21 mouse cellular contexts compared by ENCODE assay signal in the genomic region with DNA sequence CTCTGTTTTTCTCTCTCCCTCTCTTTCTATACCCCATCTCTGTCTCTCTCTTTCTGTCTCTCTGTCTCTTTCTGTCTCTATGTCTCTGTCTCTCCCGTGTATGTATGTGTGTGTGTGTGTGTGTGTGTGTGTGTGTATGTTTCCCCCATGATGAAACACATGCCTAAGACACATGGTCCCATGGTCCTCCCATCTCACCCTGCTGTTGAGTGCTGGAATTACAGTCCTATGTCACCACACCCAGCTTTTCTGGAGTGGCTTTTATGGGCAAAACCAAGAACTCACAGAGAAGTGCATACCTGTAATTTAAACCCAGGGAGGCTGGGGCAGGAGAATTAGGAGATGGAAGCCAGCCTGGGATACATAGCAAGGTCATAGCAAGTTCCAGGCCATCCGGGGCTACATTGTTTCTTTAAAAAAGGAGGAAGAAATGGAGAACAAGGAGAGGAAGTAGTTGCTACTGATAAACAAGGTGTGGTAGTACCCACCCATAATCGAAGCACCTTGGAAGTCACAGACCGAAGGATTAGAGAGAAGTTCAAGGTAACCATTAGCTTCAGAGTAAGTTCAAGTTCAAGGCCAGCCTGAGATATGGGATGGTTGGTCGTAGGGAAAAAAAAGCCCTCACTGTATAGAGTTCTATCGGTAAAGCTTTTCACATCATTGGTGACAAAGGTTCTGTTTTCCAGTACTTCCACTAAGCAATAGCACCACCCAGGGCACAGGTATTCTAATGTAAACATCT. TPM values are rescaled to one million over a fixed set of nuclear protein-coding genes. Genes with fewer than 3 reads are reported as not detected.
DNase-seq lines count a peak whose midpoint lies in the region; ATAC-seq lines count a peak whose summit lies in the region.
"Had no signal": no experiment of that assay in that cellular context is flagged by ENCODE, and none has a peak within 500 bp of the region (broad histone marks: within the 10 kb centered on the region; RNA-seq: fewer than 3 reads in every experiment).

No protein-coding gene starts in this region.

- H3K27me3 ChIP-seq in embryonic facial prominence, embryonic 13.5 days, result no peaks in the 10 kb centered on the region
- H3K27me3 ChIP-seq in embryonic facial prominence, embryonic 10.5 days (replicated peaks; ENCODE audit: low read depth, poor library complexity, severe bottlenecking), result no peaks in the 10 kb centered on the region
- H3K27me3 ChIP-seq in midbrain, embryonic 11.5 days (ENCODE audit: control insufficient read depth, insufficient read depth, low read length), result no peaks in the 10 kb centered on the region
- H3K27me3 ChIP-seq in midbrain, embryonic 15.5 days (replicated peaks), result no peaks in the 10 kb centered on the region
- no peaks in the 10 kb centered on the region for H3K27me3 ChIP-seq in forebrain, embryonic 14.5 days (replicated peaks; ENCODE audit: control insufficient read depth, insufficient read depth, low read length)
- H3K27me3 ChIP-seq: heart, embryonic 13.5 days; lung, embryonic 15.5 days; neural tube, embryonic 13.5 days had no signal

- DNase-seq in embryonic facial prominence, embryonic 10.5 days (ENCODE audit: low spot score), result no peak
- peak; percentile 75 for DNase-seq in midbrain, embryonic 11.5 days (ENCODE audit: low spot score, missing footprints)
- DNase-seq in left cerebral cortex, adult 8-10 months (ENCODE audit: low spot score in 2 of 2), result no peak
- no peak for DNase-seq in forebrain, embryonic 14.5 days (ENCODE audit: low spot score)
- DNase-seq: adrenal gland, postnatal 14 days; cerebellum, adult 8-10 months; gastrocnemius, postnatal 36 days; heart, postnatal 4 days; kidney, adult 9 months; kidney, postnatal 4 days; thymus, postnatal 14 days had no signal

- no peaks in the 10 kb centered on the region for H3K9me3 ChIP-seq in embryonic facial prominence, embryonic 13.5 days
- H3K9me3 ChIP-seq in embryonic facial prominence, embryonic 10.5 days, result no peaks in the 10 kb centered on the region
- H3K9me3 ChIP-seq in midbrain, embryonic 11.5 days (ENCODE audit: control insufficient read depth, low read length), result no peaks in the 10 kb centered on the region
- H3K9me3 ChIP-seq in midbrain, embryonic 15.5 days, result no peaks in the 10 kb centered on the region
- H3K9me3 ChIP-seq in forebrain, embryonic 14.5 days (replicated peaks; ENCODE audit: control insufficient read depth, low read length), result no peaks in the 10 kb centered on the region
- H3K9me3 ChIP-seq: heart, embryonic 13.5 days; lung, embryonic 15.5 days; neural tube, embryonic 13.5 days had no signal

- WGBS in embryonic facial prominence, embryonic 13.5 days, result 87% methylated on average over 6 of the region's 6 CpGs
- WGBS in embryonic facial prominence, embryonic 10.5 days, result 87% methylated on average over 6 of the region's 6 CpGs
- 89% methylated on average over 6 of the region's 6 CpGs for WGBS in midbrain, embryonic 11.5 days
- 92% methylated on average over 6 of the region's 6 CpGs for WGBS in midbrain, embryonic 15.5 days
- WGBS in forebrain, embryonic 14.5 days, result 95% methylated on average over 6 of the region's 6 CpGs

- no peak overlapping the region for H3K9ac ChIP-seq in embryonic facial prominence, embryonic 13.5 days
- H3K9ac ChIP-seq in midbrain, embryonic 11.5 days (ENCODE audit: low read length), result no peak overlapping the region
- no peak overlapping the region for H3K9ac ChIP-seq in midbrain, embryonic 15.5 days
- H3K9ac ChIP-seq in forebrain, embryonic 14.5 days (ENCODE audit: low read length), result no peak overlapping the region
- H3K9ac ChIP-seq: heart, embryonic 13.5 days; lung, embryonic 15.5 days; neural tube, embryonic 13.5 days had no signal

- 0 out of 2 replicates have a peak overlapping the region, but pooled peaks have one; percentile 7 for H3K4me2 ChIP-seq in embryonic facial prominence, embryonic 13.5 days
- no peak overlapping the region for H3K4me2 ChIP-seq in midbrain, embryonic 11.5 days
- H3K4me2 ChIP-seq in midbrain, embryonic 15.5 days, result no peak overlapping the region
- no peak overlapping the region for H3K4me2 ChIP-seq in forebrain, embryonic 14.5 days (ENCODE audit: low read length)
- H3K4me2 ChIP-seq: heart, embryonic 13.5 days; liver, embryonic 11.5 days; lung, embryonic 15.5 days; neural tube, embryonic 13.5 days had no signal

- H3K27ac ChIP-seq in embryonic facial prominence, embryonic 13.5 days, result no peak overlapping the region
- no peak overlapping the region for H3K27ac ChIP-seq in embryonic facial prominence, embryonic 10.5 days (replicated peaks)
- no peak overlapping the region for H3K27ac ChIP-seq in midbrain, embryonic 11.5 days (ENCODE audit: low read depth, low read length)
- no peak overlapping the region for H3K27ac ChIP-seq in midbrain, embryonic 15.5 days
- no peak overlapping the region for H3K27ac ChIP-seq in forebrain, embryonic 14.5 days (ENCODE audit: low read depth, low read length)
- H3K27ac ChIP-seq: heart, embryonic 13.5 days; hindbrain, postnatal 0 days; lung, embryonic 15.5 days; neural tube, embryonic 13.5 days had no signal

- H3K4me1 ChIP-seq in embryonic facial prominence, embryonic 13.5 days, result no peaks in the 10 kb centered on the region
- no peaks in the 10 kb centered on the region for H3K4me1 ChIP-seq in embryonic facial prominence, embryonic 10.5 days
- no peaks in the 10 kb centered on the region for H3K4me1 ChIP-seq in midbrain, embryonic 11.5 days (ENCODE audit: control insufficient read depth, insufficient read depth, low read length)
- no peaks in the 10 kb centered on the region for H3K4me1 ChIP-seq in midbrain, embryonic 15.5 days
- H3K4me1 ChIP-seq in forebrain, embryonic 14.5 days (ENCODE audit: control insufficient read depth, insufficient read depth, low read length), result no peaks in the 10 kb centered on the region
- H3K4me1 ChIP-seq: heart, embryonic 13.5 days; lung, embryonic 15.5 days; neural tube, embryonic 13.5 days had no signal

- no peaks in the 10 kb centered on the region for H3K36me3 ChIP-seq in embryonic facial prominence, embryonic 13.5 days
- H3K36me3 ChIP-seq in embryonic facial prominence, embryonic 10.5 days (replicated peaks), result no peaks in the 10 kb centered on the region
- H3K36me3 ChIP-seq in midbrain, embryonic 11.5 days (ENCODE audit: control insufficient read depth, insufficient read depth, low read length), result no peaks in the 10 kb centered on the region
- H3K36me3 ChIP-seq in midbrain, embryonic 15.5 days (replicated peaks), result no peaks in the 10 kb centered on the region
- H3K36me3 ChIP-seq in forebrain, embryonic 14.5 days (ENCODE audit: control insufficient read depth, insufficient read depth, low read length), result no peaks in the 10 kb centered on the region
- H3K36me3 ChIP-seq: heart, embryonic 13.5 days; lung, embryonic 15.5 days; neural tube, embryonic 13.5 days had no signal

- H3K4me3 ChIP-seq in embryonic facial prominence, embryonic 13.5 days, result no peak overlapping the region
- no peak overlapping the region for H3K4me3 ChIP-seq in embryonic facial prominence, embryonic 10.5 days
- no peak overlapping the region for H3K4me3 ChIP-seq in midbrain, embryonic 11.5 days (ENCODE audit: low read depth, low read length)
- no peak overlapping the region for H3K4me3 ChIP-seq in midbrain, embryonic 15.5 days
- no peak overlapping the region for H3K4me3 ChIP-seq in forebrain, embryonic 14.5 days (ENCODE audit: low read depth, low read length)
- H3K4me3 ChIP-seq: heart, embryonic 13.5 days; lung, embryonic 15.5 days; neural tube, embryonic 13.5 days had no signal

- ATAC-seq in embryonic facial prominence, embryonic 13.5 days (ENCODE audit: insufficient number of reproducible peaks, insufficient read depth, low FRiP score, low TSS enrichment, low read depth), result no peak
- no peak for ATAC-seq in midbrain, embryonic 11.5 days (ENCODE audit: low FRiP score)
- ATAC-seq in midbrain, embryonic 15.5 days (replicated peaks), result no peak
- peak; percentile 52; the same call in 1 of the 2 replicates for ATAC-seq in common myeloid progenitor, adult 5-6 weeks (replicated peaks; ENCODE audit: low read depth, poor library complexity, severe bottlenecking)
- ATAC-seq in CD4-positive, CD25-positive, alpha-beta regulatory T cell, adult 4 months, result no peak
- ATAC-seq in forebrain, embryonic 14.5 days, result no peak
- ATAC-seq: hindbrain, postnatal 0 days had no signal

RNA-seq across cellular contexts. Expression of a gene that starts 29.4 kb away (rescaled TPM):
- 309 and 330 TPM in 2 replicates for polyA plus RNA-seq in embryonic facial prominence, embryonic 13.5 days (2015; fragmentation: Nextera tagmentation; extraction: Ambion mirVana)
- 253 and 259 TPM in 2 replicates for polyA plus RNA-seq in embryonic facial prominence, embryonic 10.5 days (2016; fragmentation: Nextera tagmentation; extraction: Ambion mirVana)
- polyA plus RNA-seq in midbrain, embryonic 11.5 days (2014; fragmentation: Nextera tagmentation; extraction: Ambion mirVana), result 130 and 147 TPM in 2 replicates
- 113 and 132 TPM in 2 replicates for polyA plus RNA-seq in midbrain, embryonic 15.5 days (2015; fragmentation: Nextera tagmentation; extraction: Ambion mirVana)
- total RNA-seq in common myeloid progenitor, adult 5-6 weeks (2017), result 14.8 and 16.1 TPM in 2 replicates
- under 1 TPM in 1 of 2 experiments, not detected in 1; 0.27 TPM for polyA plus RNA-seq in CD4-positive, CD25-positive, alpha-beta regulatory T cell, adult 4 months (2017; shearing (Covaris generic))
- 100 to 1,000 TPM; 194 to 206 (median 201) TPM for total RNA-seq in left cerebral cortex, adult 8-10 months (2022)
- 111 and 138 TPM in 2 replicates for polyA plus RNA-seq in forebrain, embryonic 14.5 days (2014; fragmentation: Nextera tagmentation; extraction: Ambion mirVana)
- total RNA-seq: monocyte, adult 5-6 weeks had no signal

Comparison
In these comparisons a context has a peak if more than half of its experiments do, and no peak if none do; other contexts are left out.
1. RNA of a gene that starts 29.4 kb away (polyA plus RNA-seq): 309 to 330 TPM in embryonic facial prominence, embryonic 13.5 days, 253 to 259 TPM in embryonic facial prominence, embryonic 10.5 days, 130 to 147 TPM in midbrain, embryonic 11.5 days, 113 to 132 TPM in midbrain, embryonic 15.5 days and 111 to 138 TPM in forebrain, embryonic 14.5 days; 0.27 TPM in CD4-positive, CD25-positive, alpha-beta regulatory T cell, adult 4 months; every median in the first group is over 10 times any median in the second.